Mouse (Mus musculus) ES-E14 (cell line): ENCODE measurements around the gene Slc24a4. TPM values are rescaled to one million over a fixed set of nuclear protein-coding genes. Genes with fewer than 3 reads are reported as not detected.

ENCODE experiments used
- DNase-seq: peaks from one replicate; pipeline ENCODE4 v3.0.0-alpha.2; 2013; ENCODE audit warnings: low read depth, low spot score
- H3K27ac ChIP-seq: 2 replicates; pipeline ENCODE4 v1.5.1; 2012; ENCODE audit warnings: low read depth, mild to moderate bottlenecking, low read length, moderate library complexity, mixed read lengths; ENCODE audit not compliant: poor library complexity, insufficient read depth, severe bottlenecking
- H3K36me3 ChIP-seq: 2 replicates; pipeline ENCODE4 v1.6.1; 2012; ENCODE audit warnings: mild to moderate bottlenecking, low read length, moderate library complexity, mixed read lengths; ENCODE audit not compliant: control insufficient read depth, poor library complexity, insufficient read depth, severe bottlenecking
- H3K4me1 ChIP-seq, 2 experiments: fragments of 150-350 bp in 1 of 2; sonication (generic) in 1 of 2; 2 replicates each; pipeline ENCODE4 v1.6.1; 2012; ENCODE audit warnings: low read length in 2 of 2, mild to moderate bottlenecking in 1 of 2, mixed read lengths in 1 of 2; ENCODE audit not compliant: control insufficient read depth in 2 of 2, insufficient read depth in 2 of 2, poor library complexity in 1 of 2
- H3K4me3 ChIP-seq, 2 experiments: fragments of 150-350 bp in 1 of 2; sonication (generic) in 1 of 2; 2 replicates each; pipeline ENCODE4 v1.5.1; 2012; ENCODE audit warnings: low read length in 2 of 2, low read depth in 1 of 2, mild to moderate bottlenecking in 1 of 2, mixed read lengths in 1 of 2; ENCODE audit not compliant: insufficient read depth in 1 of 2, poor library complexity in 1 of 2, severe bottlenecking in 1 of 2
- H3K9ac ChIP-seq: 2 replicates; pipeline ENCODE4 v1.6.1; 2012; ENCODE audit warnings: low read depth, mild to moderate bottlenecking, low read length, mixed read lengths; ENCODE audit not compliant: poor library complexity, insufficient read depth, severe bottlenecking
- H3K9me3 ChIP-seq: fragments of 150-350 bp; sonication (generic); 2 replicates; pipeline ENCODE4 v1.6.1; 2012; ENCODE audit warnings: low read depth, mild to moderate bottlenecking, low read length; ENCODE audit not compliant: control insufficient read depth, insufficient read depth
- CHD2 ChIP-seq: IDR thresholded peaks from 2 replicates; pipeline ENCODE4 v1.6.1; 2014; ENCODE audit warnings: mild to moderate bottlenecking, low read depth, low read length, inconsistent platforms
- HCFC1 ChIP-seq: IDR thresholded peaks from 2 replicates; pipeline ENCODE4 v1.6.1; 2012; ENCODE audit warnings: low read length, inconsistent platforms, borderline replicate concordance; ENCODE audit not compliant: insufficient read depth
- MAFK ChIP-seq: IDR thresholded peaks from 2 replicates; pipeline ENCODE4 v1.6.1; 2014; ENCODE audit warnings: mild to moderate bottlenecking, low read depth, low read length, inconsistent platforms; ENCODE audit not compliant: insufficient read depth
- ZC3H11A ChIP-seq: IDR thresholded peaks from 2 replicates; pipeline ENCODE4 v1.6.1; 2012; ENCODE audit warnings: low read depth, mild to moderate bottlenecking, inconsistent platforms, low read length, borderline replicate concordance
- ZNF384 ChIP-seq: IDR thresholded peaks from 2 replicates; pipeline ENCODE4 v1.6.1; 2012; ENCODE audit warnings: low read depth, low read length, inconsistent platforms
- in situ Hi-C, 2 experiments: fragments of 600-800 bp; cut with MboI; formaldehyde crosslinking; loops; one replicate each; pipeline ENCODE4 v1.15.1; 2025; ENCODE audit warnings: low sequenced_read_pairs in 2 of 2, inconsistent platforms in 1 of 2; ENCODE audit not compliant: unreplicated experiment in 2 of 2
- total RNA-seq: library from RNA; depleted of rRNA; stranded (reverse); fragments of 300-350 nt; gene quantifications from 2 replicates; pipeline ENCODE4 v1.2.3, GENCODE M21; 2012

The Slc24a4 gene
- total RNA-seq, 1 experiment, result 0.27 TPM

GRCm38 (mm10) chr12:102288846-102289245 lies 160.3 kb downstream of the Slc24a4 start:
- in situ Hi-C loops, result no loop called here
- Histone ChIP-seq H3K4me1 (no peaks in the 10 kb centered on the region), H3K27ac (no peak overlapping the region), H3K9ac (no peak overlapping the region), H3K9me3 (no peaks in the 10 kb centered on the region), H3K36me3 (no peaks in the 10 kb centered on the region), H3K4me3 (no peak overlapping the region)
- no peak for TF ChIP-seq HCFC1
- no peak for TF ChIP-seq ZNF384
- TF ChIP-seq CHD2, result no peak
- TF ChIP-seq ZC3H11A, result no peak
- TF ChIP-seq MAFK, result no peak
- no peak for DNase-seq

- Histone ChIP-seq H3K9ac (no peak overlapping the region), H3K9me3 (no peaks in the 10 kb centered on the region), H3K4me3 (no peak overlapping the region), H3K27ac (no peak overlapping the region), H3K36me3 (no peaks in the 10 kb centered on the region), H3K4me1 (no peaks in the 10 kb centered on the region)
- TF ChIP-seq ZC3H11A, result no peak
- no peak for TF ChIP-seq MAFK
- TF ChIP-seq CHD2, result no peak
- no peak for TF ChIP-seq ZNF384
- TF ChIP-seq HCFC1, result no peak
- in situ Hi-C loops, result no loop called here
- DNase-seq, result no peak
Measured at GRCm38 (mm10) chr12:102289568-102289967, 161.0 kb downstream of the Slc24a4 start.

GRCm38 (mm10) chr12:102290662-102291061 lies 162.1 kb downstream of the Slc24a4 start:
- Histone ChIP-seq H3K9ac (no peak overlapping the region), H3K4me3 (no peak overlapping the region), H3K36me3 (no peaks in the 10 kb centered on the region), H3K9me3 (no peaks in the 10 kb centered on the region), H3K27ac (no peak overlapping the region), H3K4me1 (no peaks in the 10 kb centered on the region)
- TF ChIP-seq ZNF384 (no peak), HCFC1 (no peak), CHD2 (no peak)
- in situ Hi-C loops, result no loop called here
- DNase-seq, result no peak

GRCm38 (mm10) chr12:102291686-102292085 lies 163.2 kb downstream of the Slc24a4 start:
- no peak for DNase-seq

GRCm38 (mm10) chr12:102292501-102293215 lies 164.1 kb downstream of the Slc24a4 start:
- Histone ChIP-seq H3K9me3 (no peaks in the 10 kb centered on the region), H3K4me3 (no peak overlapping the region), H3K36me3 (no peaks in the 10 kb centered on the region), H3K4me1 (no peaks in the 10 kb centered on the region), H3K27ac (no peak overlapping the region), H3K9ac (no peak overlapping the region)
- in situ Hi-C loops, result no loop called here
- DNase-seq, result no peak
- TF ChIP-seq MAFK, result no peak
- TF ChIP-seq CHD2, result no peak
- no peak for TF ChIP-seq ZC3H11A
- TF ChIP-seq HCFC1, result no peak
- no peak for TF ChIP-seq ZNF384

More at GRCm38 (mm10) chr12:102291686-102292085, 163.2 kb downstream of the Slc24a4 start:
- H3K36me3 ChIP-seq, result no peaks in the 10 kb centered on the region
- no peaks in the 10 kb centered on the region for H3K4me1 ChIP-seq
- H3K4me3 ChIP-seq, result no peak overlapping the region
- H3K9me3 ChIP-seq, result no peaks in the 10 kb centered on the region
- no peak overlapping the region for H3K9ac ChIP-seq
- in situ Hi-C loops, result no loop called here
- H3K27ac ChIP-seq, result no peak overlapping the region
- no peak for TF ChIP-seq CHD2
- no peak for TF ChIP-seq ZNF384
